Mouse (Mus musculus) MEL (cell line): ENCODE data around the gene Gm10720.
"Not testable (repeated sequence)": the region's sequence is repeated elsewhere in the genome, so short reads cannot be mapped to it uniquely, and the experiment has no call there.

Experiments used
- BHLHE40 ChIP-seq: IDR thresholded peaks from 2 replicates; pipeline ENCODE4 v1.6.1; 2012; ENCODE audit warnings: low read depth, mild to moderate bottlenecking, inconsistent platforms, low read length, improper control_type of control experiment, borderline replicate concordance
- CTCF ChIP-seq, 3 experiments: IDR thresholded peaks in 2 of 3; conservative IDR thresholded peaks in 1 of 3; 2 replicates each; pipeline ENCODE4 v1.5.1; 2011 to 2012; ENCODE audit warnings: low read length in 3 of 3, low read depth in 2 of 3, mild to moderate bottlenecking in 2 of 3, improper control_type of control experiment in 1 of 3, inconsistent platforms in 1 of 3, mixed read lengths in 1 of 3, moderate library complexity in 1 of 3; ENCODE audit not compliant: control insufficient read depth in 1 of 3, insufficient read depth in 1 of 3, poor library complexity in 1 of 3, severe bottlenecking in 1 of 3
- GABPA ChIP-seq: IDR thresholded peaks from 2 replicates; pipeline ENCODE4 v1.6.1; 2012; ENCODE audit warnings: low read depth, mild to moderate bottlenecking, inconsistent platforms, low read length, improper control_type of control experiment, moderate library complexity
- GATA1 ChIP-seq: IDR thresholded peaks from 2 replicates; pipeline ENCODE4 v1.6.1; 2011; ENCODE audit warnings: low read depth, low read length, improper control_type of control experiment
- JUND ChIP-seq: IDR thresholded peaks from 2 replicates; pipeline ENCODE4 v1.6.1; 2011; ENCODE audit warnings: low read depth, mild to moderate bottlenecking, improper control_type of control experiment, low read length
- POLR2A ChIP-seq, 2 experiments: IDR thresholded peaks; 2 replicates each; pipeline ENCODE4 v1.6.1; 2011 to 2012; ENCODE audit warnings: low read length in 2 of 2, mild to moderate bottlenecking in 2 of 2, control low read depth in 1 of 2, improper control_type of control experiment in 1 of 2, low read depth in 1 of 2, moderate library complexity in 1 of 2; ENCODE audit not compliant: control insufficient read depth in 1 of 2, insufficient read depth in 1 of 2, poor library complexity in 1 of 2
- POLR2AphosphoS5 ChIP-seq: IDR thresholded peaks from 2 replicates; pipeline ENCODE4 v1.6.1; 2012; ENCODE audit warnings: low read depth, borderline replicate concordance, mild to moderate bottlenecking, inconsistent platforms, low read length, moderate library complexity, mixed read lengths
- TAL1 ChIP-seq: IDR thresholded peaks from 2 replicates; pipeline ENCODE4 v1.6.1; 2012; ENCODE audit warnings: mild to moderate bottlenecking, inconsistent platforms, low read length, moderate library complexity, mixed read lengths

GRCm38 (mm10) chr9:3026741-3027140 lies 11.3 kb downstream of the Gm10720 start:
- not testable (repeated sequence) for TF ChIP-seq TAL1; CTCF (IDR thresholded peaks at IDR 0.05 in 2 of 3, conservative IDR thresholded peaks at IDR 0.05 in 1 of 3; ENCODE audit: control insufficient read depth in 1 of 3, insufficient read depth in 1 of 3, low read depth in 2 of 3, low read length in 3 of 3, poor library complexity in 1 of 3, severe bottlenecking in 1 of 3); GABPA; JUND; POLR2A (IDR thresholded peaks at IDR 0.05; ENCODE audit: control insufficient read depth in 1 of 2, insufficient read depth in 1 of 2, low read depth in 1 of 2, low read length in 2 of 2, poor library complexity in 1 of 2); POLR2AphosphoS5; GATA1; BHLHE40
